Mouse (Mus musculus) heart, embryonic 11.5 days (tissue): Measurements from ENCODE around the gene Rcor2. TPM values are rescaled to one million over a fixed set of nuclear protein-coding genes. Genes with fewer than 3 reads are reported as not detected.

Experiments used
- ATAC-seq: fragments of 200-750 bp; cut with Nextera tagmentation; replicated peaks from 2 replicates; pipeline ENCODE4 v1.8.0; 2017; ENCODE audit warnings: moderate library complexity; ENCODE audit not compliant: insufficient number of reproducible peaks, low FRiP score, low TSS enrichment
- H3K27ac ChIP-seq: fragments of 300-500 bp; sonication (generic); 2 replicates; pipeline ENCODE4 v1.5.1; 2014; ENCODE audit warnings: mild to moderate bottlenecking, low read depth, low read length
- H3K27me3 ChIP-seq: fragments of 300-500 bp; sonication (generic); 2 replicates; pipeline ENCODE4 v1.6.1; 2014; ENCODE audit warnings: mild to moderate bottlenecking, low read length, mixed read lengths; ENCODE audit not compliant: control insufficient read depth, insufficient read depth
- H3K36me3 ChIP-seq: fragments of 300-500 bp; sonication (generic); 2 replicates; pipeline ENCODE4 v1.6.1; 2014; ENCODE audit warnings: mild to moderate bottlenecking, low read length, moderate library complexity, mixed read lengths; ENCODE audit not compliant: control insufficient read depth, insufficient read depth
- H3K4me1 ChIP-seq: fragments of 300-500 bp; sonication (generic); 2 replicates; pipeline ENCODE4 v1.6.1; 2014; ENCODE audit warnings: low read length; ENCODE audit not compliant: control insufficient read depth, insufficient read depth
- H3K4me2 ChIP-seq: fragments of 300-500 bp; sonication (generic); 2 replicates; pipeline ENCODE4 v1.6.1; 2014; ENCODE audit warnings: mild to moderate bottlenecking, moderate library complexity
- H3K4me3 ChIP-seq: fragments of 300-500 bp; sonication (generic); 2 replicates; pipeline ENCODE4 v1.5.1; 2014; ENCODE audit warnings: low read depth, low read length
- H3K9ac ChIP-seq: fragments of 300-500 bp; sonication (generic); 2 replicates; pipeline ENCODE4 v1.6.1; 2014; ENCODE audit warnings: mild to moderate bottlenecking, low read depth, low read length, moderate library complexity
- H3K9me3 ChIP-seq: fragments of 300-500 bp; sonication (generic); replicated peaks from 2 replicates; pipeline ENCODE4 v1.6.1; 2016; ENCODE audit warnings: low read length; ENCODE audit not compliant: control insufficient read depth
- WGBS: fragments of 180-500 bp; shearing (Covaris S2); extraction: QIAGEN DNeasy Blood & Tissue Kit; methylation state at CpG from one replicate; pipeline ENCODE4 v1.1.7; 2014; ENCODE audit not compliant: insufficient replicate concordance; 5-methylcytosine and 5-hydroxymethylcytosine counted together
- polyA plus RNA-seq: library from polyadenylated mRNA; unstranded; fragments of >200 nt; fragmentation: Nextera tagmentation; extraction: Ambion mirVana; gene quantifications from 2 replicates; pipeline ENCODE4 v1.2.1, GENCODE M21; 2014

Rcor2 gene
- polyA plus RNA-seq, 1 experiment from 2014 or later: 9.5 TPM

DNA sequence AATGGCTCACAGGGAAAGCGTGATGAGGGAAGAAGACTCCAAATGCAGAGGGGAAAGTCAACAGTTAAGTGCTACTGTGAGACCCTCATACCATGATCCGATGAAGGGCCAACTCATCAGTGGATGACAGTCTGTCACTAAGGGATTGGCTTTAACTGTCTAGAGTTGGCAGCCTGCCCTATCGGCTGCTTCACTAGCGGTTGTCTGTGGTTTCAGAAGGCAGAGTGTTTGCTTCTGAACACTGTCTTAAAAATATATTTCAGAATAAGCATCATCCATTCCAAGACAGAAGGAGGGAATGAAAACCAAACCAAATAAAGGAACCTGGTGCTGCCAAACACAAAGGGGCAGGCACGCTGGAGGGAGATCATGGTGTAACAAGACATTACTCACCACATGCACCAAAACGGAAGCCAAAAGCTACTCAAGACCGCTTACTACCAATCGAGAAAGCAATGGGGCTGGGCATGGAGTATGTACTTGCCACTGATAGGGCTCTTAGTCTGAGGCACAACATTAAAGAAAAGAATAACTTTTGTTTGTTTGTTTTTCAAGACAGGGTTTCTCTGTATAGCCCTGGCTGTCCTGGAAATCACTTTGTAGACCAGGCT, 48.0 kb downstream of the Rcor2 start:
- H3K9me3 ChIP-seq: no peaks in the 10 kb centered on the region
- no peak overlapping the region for H3K9ac ChIP-seq
- H3K4me1 ChIP-seq: peaks cover 21% of the 10 kb centered on the region
- no peak for ATAC-seq
- no peak overlapping the region for H3K4me2 ChIP-seq
- no peak overlapping the region for H3K4me3 ChIP-seq
- no peak overlapping the region for H3K27ac ChIP-seq
- H3K27me3 ChIP-seq: no peaks in the 10 kb centered on the region
- H3K36me3 ChIP-seq: no peaks in the 10 kb centered on the region
- 75% methylated on average over 8 of the region's 8 CpGs for WGBS

DNA sequence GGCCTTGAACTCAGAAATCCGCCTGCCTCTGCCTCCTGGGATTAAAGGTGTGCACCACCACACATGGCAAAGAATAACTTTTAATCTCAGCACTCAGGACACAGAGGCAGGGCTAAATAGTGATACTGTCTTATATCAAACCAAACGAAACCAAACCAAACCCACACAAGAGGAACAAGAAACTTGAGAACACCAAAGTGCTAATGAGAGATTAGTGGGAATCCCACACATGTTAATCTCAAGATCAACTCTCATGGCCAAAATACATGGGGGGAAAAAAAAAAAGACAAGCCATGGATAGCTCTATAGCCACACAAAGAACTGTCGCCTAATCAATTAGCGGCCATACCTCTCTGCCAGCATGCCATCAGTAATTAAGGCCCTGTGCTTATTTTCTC, 48.5 kb downstream of the Rcor2 start:
- Histone ChIP-seq H3K4me2 (no peak overlapping the region), H3K4me3 (no peak overlapping the region), H3K27ac (no peak overlapping the region), H3K9ac (no peak overlapping the region), H3K36me3 (no peaks in the 10 kb centered on the region), H3K27me3 (no peaks in the 10 kb centered on the region), H3K4me1 (peaks cover 16% of the 10 kb centered on the region), H3K9me3 (no peaks in the 10 kb centered on the region)
- 86% methylated on average over 4 of the region's 4 CpGs for WGBS
- ATAC-seq: no peak

DNA sequence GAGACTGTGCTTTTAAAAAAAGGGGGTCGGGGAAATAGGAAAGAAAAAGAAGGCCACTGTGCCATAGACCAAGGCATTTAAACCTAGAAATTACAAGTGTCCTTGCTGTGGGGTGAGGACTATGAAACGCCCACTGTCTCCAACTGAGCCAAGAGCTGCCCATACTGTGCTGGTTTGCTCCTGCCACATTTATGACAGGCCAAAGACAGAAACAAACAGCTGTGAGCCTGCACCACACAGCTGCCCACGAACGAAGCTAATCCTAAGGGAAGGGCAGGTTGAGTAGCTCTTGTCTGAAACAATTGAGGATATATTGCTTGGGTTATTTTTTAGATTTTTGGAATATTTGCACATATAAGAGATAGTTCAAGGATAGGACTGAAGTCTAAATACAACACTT, 49.7 kb downstream of the Rcor2 start:
- no peak overlapping the region for H3K9ac ChIP-seq
- no peaks in the 10 kb centered on the region for H3K27me3 ChIP-seq
- H3K4me1 ChIP-seq: peaks cover 4% of the 10 kb centered on the region; the same call in 1 of the 2 replicates
- no peak overlapping the region for H3K4me3 ChIP-seq
- WGBS: 84% methylated on average over 4 of the region's 4 CpGs
- no peak for ATAC-seq
- H3K9me3 ChIP-seq: no peaks in the 10 kb centered on the region
- no peak overlapping the region for H3K4me2 ChIP-seq
- no peak overlapping the region for H3K27ac ChIP-seq
- no peaks in the 10 kb centered on the region for H3K36me3 ChIP-seq

DNA sequence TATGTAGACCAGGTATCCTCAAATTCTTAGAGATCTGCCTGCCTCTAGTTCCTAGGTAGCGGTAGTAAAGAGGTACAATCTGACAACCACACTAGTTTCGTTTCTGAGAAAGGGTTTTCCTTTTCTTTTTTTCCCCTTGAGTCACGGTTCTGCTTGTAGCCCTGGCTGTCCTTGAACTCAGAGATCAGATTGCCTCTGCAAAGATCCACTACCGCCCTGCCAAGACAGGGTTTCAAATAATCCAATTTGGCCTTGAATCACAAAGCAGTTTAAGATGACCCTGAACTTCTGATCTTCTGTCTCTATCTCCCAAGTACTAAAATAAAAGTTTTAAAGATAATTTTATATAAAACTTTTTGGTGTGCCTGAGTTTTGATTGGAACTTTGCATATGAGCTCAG, 50.6 kb downstream of the Rcor2 start:
- no peak overlapping the region for H3K4me3 ChIP-seq
- no peaks in the 10 kb centered on the region for H3K27me3 ChIP-seq
- no peak for ATAC-seq
- H3K9me3 ChIP-seq: no peaks in the 10 kb centered on the region
- H3K36me3 ChIP-seq: no peaks in the 10 kb centered on the region
- no peak overlapping the region for H3K4me2 ChIP-seq
- no peak overlapping the region for H3K27ac ChIP-seq
- H3K4me1 ChIP-seq: peaks cover 7% of the 10 kb centered on the region; the same call in 1 of the 2 replicates
- 78% methylated on average over 4 of the region's 4 CpGs for WGBS
- no peak overlapping the region for H3K9ac ChIP-seq

- WGBS: 67% methylated on average over 2 of the region's 2 CpGs
- H3K4me2 ChIP-seq: no peak overlapping the region
- no peak overlapping the region for H3K27ac ChIP-seq
- H3K4me3 ChIP-seq: no peak overlapping the region
- no peak for ATAC-seq
- no peak overlapping the region for H3K9ac ChIP-seq
- no peaks in the 10 kb centered on the region for H3K9me3 ChIP-seq
- no peaks in the 10 kb centered on the region for H3K27me3 ChIP-seq
- H3K36me3 ChIP-seq: no peaks in the 10 kb centered on the region
- H3K4me1 ChIP-seq: peaks cover 5% of the 10 kb centered on the region; the same call in 1 of the 2 replicates
Measured at GRCm38 (mm10) chr19:7320181-7320580, 53.1 kb downstream of the Rcor2 start.

- Histone ChIP-seq H3K9me3 (no peaks in the 10 kb centered on the region), H3K4me1 (0 out of 2 replicates have a peak, but pooled peaks cover 3% of the 10 kb centered on the region), H3K4me2 (no peak overlapping the region), H3K27ac (no peak overlapping the region), H3K9ac (no peak overlapping the region), H3K27me3 (no peaks in the 10 kb centered on the region), H3K4me3 (no peak overlapping the region), H3K36me3 (no peaks in the 10 kb centered on the region)
- no peak for ATAC-seq
- 91% methylated on average over 3 of the region's 3 CpGs for WGBS
Measured at GRCm38 (mm10) chr19:7321391-7321790, 54.3 kb downstream of the Rcor2 start.

Other genes starting within 250 kb of the Rcor2 start
- gene Fermt3, start 247.9 kb upstream of the Rcor2 start, polyA plus RNA-seq: 11.5 and 11.9 TPM in 2 replicates
- gene Stip1, start 227.4 kb upstream of the Rcor2 start, polyA plus RNA-seq: 266 and 283 TPM in 2 replicates
- 13.3 and 16.7 TPM in 2 replicates for gene Macrod1, start 210.5 kb upstream of the Rcor2 start, polyA plus RNA-seq
- gene Flrt1, start 161.6 kb upstream of the Rcor2 start, polyA plus RNA-seq: 0.79 and 0.97 TPM in 2 replicates
- gene Otub1, start 61.0 kb upstream of the Rcor2 start, polyA plus RNA-seq: 172 and 186 TPM in 2 replicates
- 1,752 and 1,771 TPM in 2 replicates for gene Cox8a, start 49.7 kb upstream of the Rcor2 start, polyA plus RNA-seq
- 62.1 and 68.6 TPM in 2 replicates for gene Naa40, start 26.1 kb upstream of the Rcor2 start, polyA plus RNA-seq
- 34.5 and 35.0 TPM in 2 replicates for gene Mark2, start 74.5 kb downstream of the Rcor2 start, polyA plus RNA-seq
- gene Spindoc, start 115.7 kb downstream of the Rcor2 start, polyA plus RNA-seq: 11.9 and 26.6 TPM in 2 replicates
- gene 2700081O15Rik, start 150.3 kb downstream of the Rcor2 start, polyA plus RNA-seq: 4.6 and 4.7 TPM in 2 replicates
- gene Rtn3, start 216.0 kb downstream of the Rcor2 start, polyA plus RNA-seq: 101 and 117 TPM in 2 replicates
- 8.9 and 9.5 TPM in 2 replicates for gene Atl3, start 226.7 kb downstream of the Rcor2 start, polyA plus RNA-seq